Mouse (Mus musculus) ovary, postnatal 36 days (tissue): ENCODE data around the gene Raet1d.
A peak's percentile ranks its signal among the peaks of the same experiment; 100 is the strongest.
"Not testable (repeated sequence)": the region's sequence is repeated elsewhere in the genome, so short reads cannot be mapped to it uniquely, and the experiment has no call there.

Experiments
- DNase-seq: peaks from one replicate; pipeline ENCODE4 v3.0.0; 2022; ENCODE audit warnings: low spot score, mixed read lengths

The Raet1d gene

GRCm38 (mm10) chr10:22360252-22360651 is at the start of gene Raet1d:
Raet1d (plus strand) TSS chr10:22360552.
- DNase-seq = not testable (repeated sequence)

- DNase-seq = no peak
Observed at GRCm38 (mm10) chr10:22322858-22323257, 37.5 kb upstream of the Raet1d start.

DNA sequence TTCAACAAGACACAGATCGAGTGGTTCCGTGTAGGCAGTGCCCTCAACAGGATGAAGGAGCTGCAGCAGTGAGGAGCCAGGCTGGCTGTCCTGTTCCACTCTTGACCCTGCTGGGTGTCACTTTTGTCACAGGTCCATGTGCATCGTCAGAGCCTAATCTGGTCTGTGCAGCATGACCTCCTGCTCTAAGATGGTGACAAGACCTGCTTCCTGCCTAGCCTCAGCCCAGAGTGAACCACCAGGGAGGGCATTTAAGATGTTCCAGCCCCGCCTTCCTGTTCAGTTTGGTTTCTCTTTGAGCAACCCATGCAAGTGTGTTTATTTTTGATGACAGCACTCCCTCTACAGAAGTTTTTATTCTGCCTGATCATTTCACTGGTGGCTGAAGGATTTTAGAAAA is 14.6 kb upstream of the Raet1d start:
- DNase-seq = not testable (repeated sequence)

DNA sequence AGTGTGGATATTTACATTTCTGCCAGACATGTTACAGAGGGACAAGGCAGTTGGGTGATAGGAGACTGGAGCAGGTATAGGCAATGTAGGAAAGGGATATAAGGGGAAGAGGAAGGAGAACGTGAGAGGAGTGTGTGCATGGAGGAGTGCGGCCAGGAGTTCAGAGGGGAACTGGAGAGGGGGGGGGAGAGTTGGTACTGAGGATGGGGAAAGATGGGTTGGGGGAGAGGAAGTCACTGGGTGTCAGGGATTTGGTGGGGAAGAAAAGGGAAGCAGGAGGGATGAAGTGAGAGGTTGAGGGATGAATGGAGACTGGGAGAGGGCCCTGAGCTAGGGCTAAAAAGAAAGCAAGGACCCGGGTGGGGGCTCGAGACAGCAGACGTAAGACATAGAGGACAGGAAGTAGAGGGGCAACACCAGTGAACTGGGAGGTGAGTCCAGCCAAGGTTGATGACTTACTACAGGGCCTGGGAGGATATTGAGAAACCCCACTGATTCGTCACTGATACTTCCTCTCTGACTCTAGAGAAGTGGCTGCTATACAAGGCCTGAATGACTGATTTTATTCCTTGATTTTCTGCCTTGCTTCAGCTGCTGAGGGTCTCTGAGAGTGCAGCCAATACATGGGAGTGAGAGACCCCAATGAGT is 6.7 kb upstream of the Raet1d start:
- not testable (repeated sequence) for DNase-seq

DNA sequence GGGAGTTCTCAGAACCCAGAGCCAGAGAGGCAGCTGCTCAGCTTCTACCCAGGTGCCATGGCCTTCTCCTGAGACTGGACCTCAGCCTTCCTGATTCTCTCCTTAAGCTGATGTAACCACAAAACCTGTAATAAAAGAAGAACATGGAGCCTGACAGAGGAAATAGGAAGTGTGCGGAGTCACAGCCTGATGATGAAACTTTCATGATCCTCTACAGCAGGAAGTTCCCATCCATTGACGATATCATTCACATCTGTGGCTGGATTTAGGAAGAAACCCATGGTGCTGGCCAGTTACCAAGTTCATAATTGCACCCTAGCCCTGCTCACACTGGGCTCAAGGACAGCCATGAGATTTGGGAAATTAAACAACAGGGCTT is 6.2 kb upstream of the Raet1d start:
- DNase-seq = not testable (repeated sequence)

DNA sequence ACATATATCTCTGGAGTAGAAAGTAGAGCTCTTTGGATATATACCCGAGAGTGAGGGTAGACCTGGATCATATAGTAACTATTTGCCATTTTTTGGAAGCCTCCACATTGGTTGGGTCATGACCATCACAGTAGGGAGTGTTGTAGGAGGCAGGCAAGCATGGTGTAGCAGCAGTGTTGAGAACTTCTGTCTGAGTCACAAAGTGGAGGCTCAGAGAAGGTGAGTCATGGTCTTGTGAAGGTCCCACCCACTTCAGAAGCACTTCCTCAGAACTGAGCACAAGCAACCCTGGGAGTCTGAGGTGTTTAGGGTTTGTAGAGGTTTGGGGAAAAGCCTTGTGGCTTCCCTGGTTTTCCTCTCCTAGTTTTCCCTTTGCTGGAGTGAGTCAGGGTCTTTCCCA is 3.0 kb upstream of the Raet1d start:
- DNase-seq = not testable (repeated sequence)

GRCm38 (mm10) chr10:22360957-22361356 is 605 bp downstream of the Raet1d start:
- not testable (repeated sequence) for DNase-seq

DNA sequence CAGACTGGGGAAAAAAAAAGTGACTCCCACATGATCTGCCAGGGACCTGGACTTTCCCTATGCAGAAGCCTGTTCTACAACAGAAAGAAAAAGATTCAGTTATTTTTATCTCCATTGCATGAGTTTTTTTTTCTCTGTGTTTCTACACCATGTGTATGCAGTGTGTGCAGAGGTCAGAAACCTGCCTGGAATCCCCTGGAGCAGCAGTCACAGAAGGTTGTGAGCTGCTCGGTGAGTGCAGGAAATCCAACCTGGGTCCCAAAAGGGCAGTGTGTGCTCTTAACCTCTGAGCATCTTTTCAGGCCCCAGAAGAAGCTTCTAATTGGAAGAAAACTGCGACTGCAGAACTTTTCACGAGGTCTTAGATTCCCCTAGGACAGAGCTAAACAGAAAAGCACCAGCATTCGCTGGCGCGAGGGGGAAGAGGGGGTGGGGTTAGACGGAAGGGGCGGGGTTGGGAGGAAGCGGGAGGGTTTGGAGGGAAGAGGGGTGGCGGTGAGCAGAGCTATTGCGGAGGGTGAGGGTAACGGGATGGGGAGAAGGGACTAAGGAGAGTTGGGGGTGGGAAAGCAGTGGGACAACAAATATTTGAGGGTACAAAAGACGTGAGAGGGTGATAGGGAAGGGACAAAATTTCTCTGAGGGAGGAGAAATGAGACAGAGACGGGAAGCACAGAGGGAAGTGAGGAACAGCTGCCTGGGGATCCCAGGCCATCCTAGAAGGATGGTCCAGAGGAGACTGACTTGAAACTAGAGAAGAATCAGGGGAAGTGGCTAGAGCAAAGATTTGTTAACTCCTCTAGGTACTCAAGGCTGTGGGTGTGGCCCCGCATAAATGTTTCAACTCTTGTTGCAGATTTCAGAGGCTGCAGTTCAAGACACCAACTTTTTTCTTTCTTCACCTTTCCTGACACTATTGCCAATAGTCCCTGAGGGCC is 1.3 kb downstream of the Raet1d start:
- DNase-seq = peak; percentile 8

GRCm38 (mm10) chr10:22362466-22362865 is 2.1 kb downstream of the Raet1d start:
- DNase-seq = not testable (repeated sequence)

DNA sequence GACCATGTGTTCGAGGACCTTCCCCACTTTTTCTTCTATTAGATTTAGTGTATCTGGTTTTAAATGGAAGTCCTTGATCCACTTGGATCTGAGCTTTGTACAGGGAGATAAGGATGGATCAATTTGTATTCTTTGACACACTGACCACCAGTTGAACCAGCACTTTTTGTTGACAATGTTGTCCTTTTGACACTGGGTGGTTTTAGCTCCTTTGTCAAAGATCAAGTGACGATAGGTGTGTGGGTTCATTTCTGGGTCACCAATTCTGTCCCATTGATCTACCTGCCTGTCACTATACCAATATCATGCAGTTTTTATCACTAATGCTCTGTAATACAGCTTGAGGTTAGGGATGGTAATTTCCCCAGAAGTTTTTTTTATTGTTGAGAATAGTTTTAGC is 4.6 kb downstream of the Raet1d start:
- not testable (repeated sequence) for DNase-seq

- DNase-seq = not testable (repeated sequence)
Observed at GRCm38 (mm10) chr10:22381226-22381625, 20.9 kb downstream of the Raet1d start.

GRCm38 (mm10) chr10:22390146-22390545 is 29.8 kb downstream of the Raet1d start:
- DNase-seq = not testable (repeated sequence)

DNA sequence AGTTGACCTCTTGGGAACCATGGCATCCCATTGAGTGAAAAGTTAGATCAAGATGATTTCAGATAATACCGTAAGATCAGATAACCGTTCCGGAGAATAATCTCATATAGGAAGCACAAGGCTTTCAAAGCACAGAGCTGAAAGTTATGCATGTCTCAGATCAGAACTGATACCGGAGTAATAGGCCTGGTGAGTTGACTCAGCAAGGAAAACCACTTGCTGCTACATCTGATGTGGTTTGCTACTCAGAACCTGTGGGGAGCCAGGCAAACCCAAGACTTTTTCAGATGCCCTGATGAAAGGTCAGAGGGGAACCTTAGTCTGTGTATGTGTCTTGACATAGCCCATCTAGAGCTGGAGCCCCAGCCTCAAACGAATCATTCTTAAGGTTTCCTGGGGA is 31.3 kb downstream of the Raet1d start:
- DNase-seq = not testable (repeated sequence)

- not testable (repeated sequence) for DNase-seq
Observed at GRCm38 (mm10) chr10:22393028-22393824, 32.9 kb downstream of the Raet1d start.

- not testable (repeated sequence) for DNase-seq
Observed at GRCm38 (mm10) chr10:22396680-22397079, 36.3 kb downstream of the Raet1d start.

DNA sequence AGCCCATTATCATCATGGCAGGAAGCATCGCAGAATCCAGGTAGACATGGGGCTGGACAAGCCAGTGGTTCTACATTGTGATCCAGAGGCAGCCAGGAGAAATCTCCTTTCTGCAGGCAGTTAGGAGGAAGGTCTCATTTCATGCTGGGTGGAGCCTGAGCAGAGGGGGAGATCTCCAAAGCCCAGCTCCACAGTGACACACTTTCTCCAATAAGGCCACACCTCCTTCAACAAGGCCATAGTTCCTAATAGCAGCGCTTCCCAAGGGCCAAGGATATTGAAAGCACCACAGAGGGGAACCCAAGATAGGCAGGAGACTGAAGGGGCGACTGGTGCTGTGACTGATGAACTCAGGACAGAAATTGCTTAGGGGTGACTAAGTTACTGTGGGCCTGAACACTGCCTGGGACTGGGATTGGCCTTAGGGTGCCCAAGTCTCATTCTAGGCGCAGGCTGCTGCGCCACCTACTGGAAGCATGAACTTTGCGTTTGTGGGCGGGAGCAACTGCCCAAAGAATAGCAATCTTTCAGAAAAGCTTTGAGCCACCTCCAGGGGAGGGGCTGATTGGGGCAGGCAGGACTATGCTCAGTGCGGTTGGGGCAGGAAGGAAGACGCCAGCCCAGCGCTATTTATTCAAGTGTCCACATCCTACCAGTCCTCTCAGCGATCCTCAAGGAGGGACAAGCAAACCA is 42.0 kb downstream of the Raet1d start:
- DNase-seq = peak; percentile 57

- peak; percentile 10 for DNase-seq
Observed at GRCm38 (mm10) chr10:22413702-22414494, 53.5 kb downstream of the Raet1d start.
